Mouse (Mus musculus): ENCODE measurements around the gene Trmt1l.

The Trmt1l gene

GRCm38 (mm10) chr1:151494711-151495110, 66.4 kb downstream of the Trmt1l start:
- no peak for DNase-seq (ENCODE audit: low spot score)

GRCm38 (mm10) chr1:151495635-151496285, 67.4 kb downstream of the Trmt1l start:
- DNase-seq (ENCODE audit: low spot score) = no peak

GRCm38 (mm10) chr1:151497028-151497427, 68.7 kb downstream of the Trmt1l start:
- DNase-seq (ENCODE audit: low spot score) = peak; percentile 25

- no peak for DNase-seq (ENCODE audit: low spot score)
Observed at GRCm38 (mm10) chr1:151497942-151498341, 69.6 kb downstream of the Trmt1l start.

- no peak for DNase-seq (ENCODE audit: low spot score)
Observed at GRCm38 (mm10) chr1:151498381-151498780, 70.0 kb downstream of the Trmt1l start.

- peak; percentile 61 for DNase-seq (ENCODE audit: low spot score)
Observed at GRCm38 (mm10) chr1:151499815-151500501, 71.6 kb downstream of the Trmt1l start.

GRCm38 (mm10) chr1:151500531-151501361, 72.4 kb downstream of the Trmt1l start, which contains the start of gene Rnf2:
Gene Rnf2, minus strand, starts transcription at chr1:151500955.
- DNase-seq (ENCODE audit: low spot score) = peak; percentile 95
